Mouse (Mus musculus) embryonic facial prominence, embryonic 12.5 days (tissue): ENCODE results near the gene Lipi. TPM values are rescaled to one million over a fixed set of nuclear protein-coding genes. Genes with fewer than 3 reads are reported as not detected.
A peak's percentile ranks its signal among the peaks of the same experiment; 100 is the strongest.

Source experiments
- ATAC-seq: fragments of 200-750 bp; cut with Nextera tagmentation; 2 replicates; pipeline ENCODE4 v1.8.0; 2017; ENCODE audit not compliant: insufficient number of reproducible peaks, insufficient read depth, low FRiP score, low TSS enrichment
- H3K27ac ChIP-seq: fragments of 300-500 bp; sonication (generic); 2 replicates; pipeline ENCODE4 v1.5.1; 2016; ENCODE audit warnings: mild to moderate bottlenecking
- H3K27me3 ChIP-seq: fragments of 300-500 bp; sonication (generic); 2 replicates; pipeline ENCODE4 v1.6.1; 2016; ENCODE audit warnings: mild to moderate bottlenecking, moderate library complexity
- H3K36me3 ChIP-seq: fragments of 300-500 bp; sonication (generic); 2 replicates; pipeline ENCODE4 v1.6.1; 2016; ENCODE audit warnings: mild to moderate bottlenecking
- H3K4me1 ChIP-seq: fragments of 300-500 bp; sonication (generic); 2 replicates; pipeline ENCODE4 v1.6.1; 2016
- H3K4me2 ChIP-seq: fragments of 300-500 bp; sonication (generic); replicated peaks from 2 replicates; pipeline ENCODE4 v1.6.1; 2016; ENCODE audit warnings: mild to moderate bottlenecking, moderate library complexity
- H3K4me3 ChIP-seq: fragments of 300-500 bp; sonication (generic); 2 replicates; pipeline ENCODE4 v1.5.1; 2016; ENCODE audit warnings: mild to moderate bottlenecking
- H3K9ac ChIP-seq: fragments of 300-500 bp; sonication (generic); 2 replicates; pipeline ENCODE4 v1.6.1; 2016; ENCODE audit warnings: mild to moderate bottlenecking, moderate library complexity
- H3K9me3 ChIP-seq: fragments of 300-500 bp; sonication (generic); 2 replicates; pipeline ENCODE4 v1.6.1; 2016; ENCODE audit warnings: mild to moderate bottlenecking, moderate library complexity
- whole genome bisulfite sequencing: fragments of 180-500 bp; shearing (Covaris S2); methylation state at CpG from one replicate; pipeline ENCODE4 v1.1.7; 2016; 5-methylcytosine and 5-hydroxymethylcytosine counted together
- polyA plus RNA-seq: library from polyadenylated mRNA; unstranded; fragments of >200 nt; fragmentation: Nextera tagmentation; extraction: Ambion mirVana; gene quantifications from 2 replicates; pipeline ENCODE4 v1.2.1, GENCODE M21; 2016

The Lipi gene
- not detected in 2 replicates for polyA plus RNA-seq

DNA sequence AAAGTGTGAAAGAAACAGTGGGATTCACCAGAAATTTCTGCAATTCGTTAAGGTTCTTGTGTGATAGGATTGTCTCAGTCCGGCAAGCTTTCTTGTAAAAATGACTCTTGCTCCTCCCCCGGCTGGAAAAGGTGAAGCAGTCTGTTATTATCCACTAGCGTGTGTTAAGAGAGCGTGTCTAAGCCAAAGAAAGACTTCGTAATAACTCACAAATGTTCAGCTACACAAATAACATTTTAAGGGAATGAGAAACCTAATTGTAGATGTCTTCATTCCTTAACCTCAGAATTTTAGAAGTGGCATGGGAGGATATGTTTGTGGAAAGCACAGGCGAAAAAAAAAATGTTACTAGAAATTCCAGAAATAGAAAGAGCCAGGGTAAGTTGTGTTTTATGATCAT is at the start of gene Lipi:
TSS of gene Lipi (minus strand) at position 101 of the 400 bp plus-strand sequence.
- no peak within 1 kb of the TSS for H3K4me3 ChIP-seq
- no peaks in the 10 kb centered on the region for H3K27me3 ChIP-seq
- H3K36me3 ChIP-seq, result no peaks in the 10 kb centered on the region
- WGBS, result 69% methylated on average over 7 of the region's 7 CpGs
- no peaks in the 10 kb centered on the region for H3K4me1 ChIP-seq
- no peak within 1 kb of the TSS for H3K27ac ChIP-seq
- no peak within 1 kb of the TSS for H3K9ac ChIP-seq
- H3K4me2 ChIP-seq, result no peak within 1 kb of the TSS
- no peak for ATAC-seq
- H3K9me3 ChIP-seq, result no peaks in the 10 kb centered on the region

DNA sequence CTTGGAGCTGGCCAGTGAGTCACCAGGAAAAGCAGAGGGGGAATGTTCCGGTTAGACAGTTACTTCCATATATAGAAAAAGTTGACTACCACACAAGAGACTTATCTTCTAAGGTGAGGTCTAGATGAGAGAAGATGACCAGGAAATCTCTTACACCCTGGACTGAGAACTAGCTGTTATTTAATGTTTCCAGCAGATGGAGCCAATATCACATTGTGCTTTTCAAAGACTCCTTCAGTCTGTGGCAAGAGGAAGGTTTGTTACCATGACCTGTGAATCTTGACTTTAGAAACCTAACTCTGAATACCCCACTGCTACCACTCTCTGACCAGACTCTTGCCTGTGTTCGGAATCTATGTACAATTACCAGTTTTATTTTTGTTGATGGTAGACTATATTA is 42.0 kb upstream of the Lipi start:
- no peaks in the 10 kb centered on the region for H3K4me1 ChIP-seq
- no peak overlapping the region for H3K27ac ChIP-seq
- no peaks in the 10 kb centered on the region for H3K9me3 ChIP-seq
- no peak overlapping the region for H3K4me3 ChIP-seq
- no peak overlapping the region for H3K4me2 ChIP-seq
- no peak overlapping the region for H3K9ac ChIP-seq
- no peaks in the 10 kb centered on the region for H3K36me3 ChIP-seq
- WGBS, result 90% methylated on average over 2 of the region's 2 CpGs
- ATAC-seq, result no peak
- no peaks in the 10 kb centered on the region for H3K27me3 ChIP-seq

DNA sequence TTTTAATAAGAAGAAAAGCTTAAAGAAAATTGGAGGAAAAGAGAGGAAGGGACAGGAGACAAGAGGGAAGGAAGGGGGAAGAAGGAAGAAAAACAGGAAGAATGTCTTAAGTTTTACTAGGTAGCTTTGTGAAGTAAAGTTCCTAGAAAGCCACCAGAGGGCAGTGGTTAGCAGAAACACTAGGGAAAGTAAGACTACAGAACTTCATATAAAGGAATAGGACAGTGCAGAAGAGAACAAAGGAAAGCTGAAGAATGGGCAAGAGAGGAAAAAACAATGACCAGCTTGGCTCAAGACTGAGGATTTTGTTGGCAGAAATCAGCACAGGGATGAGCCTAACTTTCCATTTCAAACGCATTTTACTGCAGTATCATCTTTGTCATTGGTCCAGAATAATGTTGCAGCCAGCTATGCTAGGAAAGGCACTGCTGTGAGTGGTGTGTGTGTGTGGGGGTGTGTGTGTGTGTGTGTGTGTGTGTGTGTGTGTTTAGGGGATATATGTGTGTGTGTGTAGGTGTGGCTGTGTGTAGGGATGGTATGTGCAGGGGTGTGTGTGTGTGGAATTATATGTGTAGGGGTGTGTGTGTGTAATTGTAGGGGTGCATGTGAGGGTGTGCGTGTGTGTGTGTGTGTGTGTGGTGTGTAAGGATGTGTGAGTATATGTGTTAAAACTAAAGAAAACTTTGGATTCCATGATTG is 31.9 kb upstream of the Lipi start:
- no peaks in the 10 kb centered on the region for H3K4me1 ChIP-seq
- H3K27me3 ChIP-seq, result no peaks in the 10 kb centered on the region
- ATAC-seq, result no peak
- H3K9ac ChIP-seq, result no peak overlapping the region
- H3K9me3 ChIP-seq, result no peaks in the 10 kb centered on the region
- no peak overlapping the region for H3K4me3 ChIP-seq
- no peak overlapping the region for H3K27ac ChIP-seq
- WGBS, result 70% methylated on average over 2 of the region's 2 CpGs
- no peak overlapping the region for H3K4me2 ChIP-seq
- no peaks in the 10 kb centered on the region for H3K36me3 ChIP-seq

DNA sequence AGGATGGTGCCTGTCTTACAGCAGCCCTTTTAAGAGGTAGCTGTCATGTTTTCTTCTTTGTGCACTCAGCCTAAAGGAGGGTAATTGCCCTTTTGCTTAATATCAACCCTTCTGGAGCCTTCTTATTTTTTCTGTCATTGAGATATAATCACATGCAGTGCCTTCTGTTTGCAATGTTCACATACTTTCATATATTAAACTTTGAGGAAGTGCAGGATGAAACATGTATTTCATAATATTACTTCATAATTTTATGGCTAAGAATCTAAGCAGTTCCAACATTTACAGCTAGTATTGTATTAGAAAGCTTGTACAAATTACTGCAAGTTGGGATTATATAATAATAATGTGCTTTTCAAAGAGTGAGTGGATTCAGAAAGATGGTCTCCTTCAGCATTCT is 26.7 kb upstream of the Lipi start:
- H3K4me3 ChIP-seq, result no peak overlapping the region
- H3K36me3 ChIP-seq, result no peaks in the 10 kb centered on the region
- no peak overlapping the region for H3K4me2 ChIP-seq
- no peaks in the 10 kb centered on the region for H3K4me1 ChIP-seq
- no peak overlapping the region for H3K27ac ChIP-seq
- no peak for ATAC-seq
- no peaks in the 10 kb centered on the region for H3K9me3 ChIP-seq
- no peaks in the 10 kb centered on the region for H3K27me3 ChIP-seq
- no peak overlapping the region for H3K9ac ChIP-seq

DNA sequence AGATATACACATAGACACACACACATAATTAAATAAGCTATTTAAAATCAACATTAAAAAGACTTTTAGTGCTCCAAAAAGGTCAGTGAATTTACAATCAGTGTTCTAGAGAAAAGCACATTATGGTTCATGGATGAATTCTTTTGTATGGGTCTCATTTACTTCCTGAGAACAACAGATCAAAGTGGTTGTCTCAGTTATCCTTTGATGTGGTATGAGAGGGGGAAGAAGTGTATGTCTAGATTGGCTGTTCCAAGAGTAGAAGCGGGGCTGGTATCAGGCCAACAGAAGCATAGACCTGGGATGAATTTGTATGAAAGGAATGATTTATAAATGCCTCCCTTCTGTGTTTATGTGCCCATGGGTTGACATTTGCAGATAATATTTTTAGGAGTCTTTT is 20.6 kb upstream of the Lipi start:
- Histone ChIP-seq H3K9ac (no peak overlapping the region), H3K4me2 (no peak overlapping the region), H3K27ac (no peak overlapping the region), H3K36me3 (no peaks in the 10 kb centered on the region), H3K9me3 (no peaks in the 10 kb centered on the region), H3K4me1 (no peaks in the 10 kb centered on the region), H3K4me3 (no peak overlapping the region), H3K27me3 (no peaks in the 10 kb centered on the region)
- no peak for ATAC-seq
- WGBS, result 56% methylated on average over 1 of the region's 1 CpGs

DNA sequence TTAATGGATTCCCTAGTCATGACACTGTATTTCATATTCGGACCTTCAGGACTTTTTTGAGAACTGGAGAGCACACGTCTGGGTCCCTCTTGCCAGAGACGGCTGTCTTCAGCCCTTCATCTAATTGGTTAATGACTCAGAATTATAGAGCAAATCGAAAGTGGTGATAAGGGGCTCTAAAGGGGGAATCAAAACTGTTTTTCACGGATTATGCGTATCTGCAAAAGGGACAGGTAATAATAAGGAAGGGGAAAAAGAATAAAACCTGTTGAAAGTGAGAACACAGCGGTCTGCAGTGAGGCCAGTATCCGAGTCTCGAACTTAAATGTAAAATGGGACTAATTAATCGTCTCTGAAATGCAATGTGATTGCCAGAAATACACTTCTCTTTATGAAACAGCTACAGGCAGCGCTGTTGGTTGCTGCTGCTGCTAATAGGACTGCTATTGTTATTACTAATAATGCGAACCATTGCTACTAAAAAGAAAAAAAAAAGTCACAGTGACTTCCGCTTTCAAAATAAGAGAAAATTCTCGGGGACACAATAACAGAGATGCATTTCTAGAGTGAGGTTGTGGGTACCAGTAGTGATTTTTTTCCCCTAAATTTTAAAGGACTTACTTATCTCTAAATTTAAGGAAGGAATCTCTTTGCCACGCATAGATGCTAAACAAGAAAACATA is 7.8 kb upstream of the Lipi start:
- Histone ChIP-seq H3K9me3 (no peaks in the 10 kb centered on the region), H3K9ac (no peak overlapping the region; the same call in 1 of the 2 replicates), H3K4me1 (no peaks in the 10 kb centered on the region), H3K27ac (no peak overlapping the region), H3K4me2 (peak overlapping the region; percentile 87), H3K27me3 (no peaks in the 10 kb centered on the region), H3K36me3 (no peaks in the 10 kb centered on the region), H3K4me3 (peak overlapping the region; percentile 69)
- no peak for ATAC-seq
- WGBS, result 13% methylated on average over 15 of the region's 15 CpGs

DNA sequence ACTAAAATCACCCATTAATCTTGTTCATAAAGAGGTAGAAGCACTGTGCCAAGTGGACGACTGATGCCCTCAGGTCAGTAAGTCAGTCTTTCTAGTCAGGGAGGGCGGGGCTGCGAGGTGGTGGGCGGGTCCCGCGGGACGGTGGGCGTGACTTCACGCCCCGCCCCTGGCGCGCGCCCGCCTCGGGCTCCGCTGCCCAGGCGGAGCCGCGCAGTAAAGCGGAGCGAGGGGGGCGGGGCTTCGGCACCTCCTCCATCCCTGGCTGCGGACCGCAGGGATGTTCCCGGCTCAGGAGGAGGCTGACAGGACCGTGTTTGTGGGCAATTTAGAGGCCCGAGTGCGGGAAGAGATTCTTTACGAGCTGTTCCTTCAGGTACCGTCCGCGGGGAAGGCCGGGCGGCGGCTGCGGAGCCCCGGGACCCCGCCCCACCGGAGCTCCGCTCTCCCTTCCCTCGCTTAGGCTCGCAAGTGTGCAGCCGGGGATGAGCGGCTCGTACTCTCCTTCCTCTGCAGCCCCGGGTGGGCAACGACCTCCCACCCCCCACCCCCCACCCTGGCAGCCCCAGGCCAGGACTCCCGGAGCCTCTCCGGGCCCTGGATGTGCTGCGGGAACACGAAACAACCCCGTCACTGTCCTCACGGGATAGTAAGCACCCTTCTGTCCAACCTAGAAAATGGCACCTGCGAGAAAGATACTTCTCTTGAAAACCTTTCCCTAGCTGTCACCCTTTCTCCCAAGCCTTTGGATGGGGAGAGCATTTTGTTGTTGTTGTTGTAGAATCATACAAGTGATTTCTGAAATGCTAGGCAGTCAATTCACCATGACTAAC is 7.0 kb upstream of the Lipi start, which contains the start of gene Rbm11:
TSS of gene Rbm11 (plus strand) at position 174 of the 830 bp plus-strand sequence.
- Histone ChIP-seq H3K36me3 (no peaks in the 10 kb centered on the region), H3K27ac (no peak within 1 kb of the TSS), H3K9ac (peak within 1 kb of the TSS; percentile 53), H3K4me3 (peak within 1 kb of the TSS; percentile 69), H3K4me2 (peak within 1 kb of the TSS; percentile 87), H3K4me1 (no peaks in the 10 kb centered on the region), H3K27me3 (no peaks in the 10 kb centered on the region), H3K9me3 (no peaks in the 10 kb centered on the region)
- under 1% methylated on average over 53 of the region's 55 CpGs for WGBS
- ATAC-seq, result peak; percentile 93

DNA sequence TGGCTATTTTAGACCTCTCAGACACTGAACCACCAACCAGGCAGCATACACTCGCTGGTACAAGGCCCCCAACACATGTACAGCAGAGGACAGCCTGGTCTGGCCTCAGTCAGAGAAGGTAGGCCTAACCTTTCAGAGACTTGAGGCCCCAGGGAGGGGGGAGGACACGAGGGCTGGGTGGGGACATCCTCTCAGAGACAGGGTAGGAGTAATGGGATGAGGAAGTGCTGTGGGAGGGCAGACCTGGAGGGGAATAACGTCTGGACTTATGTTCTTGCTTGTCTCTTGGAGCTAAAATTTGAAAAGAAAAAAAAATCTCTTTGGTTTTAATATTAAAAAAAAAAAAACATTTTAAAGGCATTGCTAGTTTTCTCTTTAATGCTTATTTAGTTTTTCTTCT is 605 bp upstream of the Lipi start:
- no peak for ATAC-seq
- H3K9me3 ChIP-seq, result no peaks in the 10 kb centered on the region
- H3K9ac ChIP-seq, result no peak overlapping the region
- no peak overlapping the region for H3K4me3 ChIP-seq
- H3K4me2 ChIP-seq, result no peak overlapping the region
- H3K36me3 ChIP-seq, result no peaks in the 10 kb centered on the region
- WGBS, result 25% methylated on average over 3 of the region's 3 CpGs
- no peaks in the 10 kb centered on the region for H3K4me1 ChIP-seq
- H3K27ac ChIP-seq, result no peak overlapping the region
- no peaks in the 10 kb centered on the region for H3K27me3 ChIP-seq

DNA sequence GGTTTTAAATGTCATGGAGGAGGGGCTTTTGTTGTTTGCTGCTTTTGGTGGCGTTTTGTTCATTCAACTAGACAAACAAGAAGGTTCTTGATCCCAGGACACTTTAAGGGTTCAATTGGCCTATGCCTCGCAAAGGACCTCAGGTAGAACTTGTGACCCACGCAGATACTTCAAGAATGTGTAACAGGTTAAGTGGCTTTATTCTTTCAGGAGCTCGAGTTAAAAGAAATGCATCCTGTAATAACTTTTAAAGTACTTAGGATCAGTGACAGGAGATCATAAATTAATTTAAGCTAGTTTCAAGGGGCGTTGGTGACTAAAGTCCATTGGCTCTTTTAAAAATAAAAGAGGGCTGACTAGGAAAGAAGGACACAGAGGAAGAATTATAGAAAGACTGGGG is 3.6 kb downstream of the Lipi start:
- Histone ChIP-seq H3K4me3 (no peak overlapping the region), H3K9ac (no peak overlapping the region)

DNA sequence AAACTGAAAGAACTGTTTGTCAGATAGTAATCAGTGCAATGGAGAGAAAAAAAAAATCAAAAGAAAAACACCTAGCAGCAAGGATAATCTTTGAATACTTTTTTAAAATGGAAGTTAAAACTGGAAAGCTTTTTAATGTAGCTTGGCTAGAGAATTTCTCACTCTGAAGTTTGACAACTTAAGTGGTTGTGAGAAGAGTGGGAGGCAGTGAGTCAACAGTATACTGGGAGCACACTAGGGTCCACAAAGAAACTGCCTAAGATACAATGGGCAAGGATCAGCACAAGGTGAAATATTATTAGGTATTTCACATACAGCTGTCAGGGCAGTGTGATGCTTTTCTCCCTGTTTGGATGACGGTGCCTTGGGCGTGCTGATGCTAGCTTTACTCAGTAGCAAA is 23.0 kb downstream of the Lipi start:
- Histone ChIP-seq H3K36me3 (no peaks in the 10 kb centered on the region), H3K27ac (no peak overlapping the region), H3K4me3 (no peak overlapping the region), H3K4me1 (no peaks in the 10 kb centered on the region), H3K27me3 (no peaks in the 10 kb centered on the region), H3K4me2 (no peak overlapping the region), H3K9ac (no peak overlapping the region), H3K9me3 (no peaks in the 10 kb centered on the region)
- WGBS, result 91% methylated on average over 2 of the region's 2 CpGs
- no peak for ATAC-seq

More for the DNA sequence above, 3.6 kb downstream of the Lipi start:
- no peaks in the 10 kb centered on the region for H3K4me1 ChIP-seq
- no peak overlapping the region for H3K4me2 ChIP-seq
- H3K9me3 ChIP-seq, result no peaks in the 10 kb centered on the region
- no peaks in the 10 kb centered on the region for H3K36me3 ChIP-seq
- ATAC-seq, result no peak
- no peaks in the 10 kb centered on the region for H3K27me3 ChIP-seq
- WGBS, result 83% methylated on average over 5 of the region's 5 CpGs
- no peak overlapping the region for H3K27ac ChIP-seq

DNA sequence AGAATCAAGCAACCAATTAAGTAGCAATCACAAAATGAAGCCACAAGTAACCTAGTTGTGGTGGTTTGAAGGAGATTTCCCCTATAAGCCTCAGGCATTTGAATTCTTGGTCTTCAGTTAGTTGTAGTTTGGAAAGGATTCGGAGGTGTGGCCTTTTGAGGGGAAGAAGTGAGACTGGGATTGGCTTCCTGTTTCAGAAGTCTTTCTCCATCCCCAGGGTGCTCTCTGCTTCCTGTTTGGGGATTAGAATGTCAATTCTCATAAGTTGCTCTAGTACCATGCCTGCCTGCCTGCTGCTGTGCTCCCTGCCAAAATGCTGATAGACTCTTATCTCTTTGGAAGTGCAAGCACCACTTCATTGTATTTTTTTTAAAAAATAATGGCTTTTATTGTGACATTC is 40.6 kb downstream of the Lipi start:
- Histone ChIP-seq H3K4me3 (no peak overlapping the region), H3K36me3 (no peaks in the 10 kb centered on the region), H3K4me2 (no peak overlapping the region), H3K9me3 (no peaks in the 10 kb centered on the region), H3K9ac (no peak overlapping the region), H3K27ac (no peak overlapping the region), H3K27me3 (no peaks in the 10 kb centered on the region), H3K4me1 (no peaks in the 10 kb centered on the region)
- 64% methylated on average over 1 of the region's 1 CpGs for WGBS
- no peak for ATAC-seq
